Mouse (Mus musculus): ENCODE data around the gene Gtf2e1.

The Gtf2e1 gene

GRCm38 (mm10) chr16:37539611-37540580 lies at the start of gene Gtf2e1, which contains the start of gene Rabl3:
Gene Gtf2e1, minus strand, starts transcription at chr16:37539789.
Gene Rabl3, plus strand, starts transcription at chr16:37539885.
- peak; percentile 100 for DNase-seq (ENCODE audit: low read depth, low spot score)

- DNase-seq (ENCODE audit: low read depth, low spot score), result peak; percentile 71
Observed at GRCm38 (mm10) chr16:37585129-37585563, 45.6 kb upstream of the Gtf2e1 start.

GRCm38 (mm10) chr16:37584218-37585035 lies 44.8 kb upstream of the Gtf2e1 start:
- peak; percentile 93 for DNase-seq (ENCODE audit: low read depth, low spot score)

GRCm38 (mm10) chr16:37583801-37584200 lies 44.2 kb upstream of the Gtf2e1 start:
- DNase-seq (ENCODE audit: low read depth, low spot score), result peak; percentile 68

GRCm38 (mm10) chr16:37583306-37583705 lies 43.7 kb upstream of the Gtf2e1 start:
- DNase-seq (ENCODE audit: low read depth, low spot score), result no peak

GRCm38 (mm10) chr16:37581901-37582300 lies 42.3 kb upstream of the Gtf2e1 start:
- DNase-seq (ENCODE audit: low read depth, low spot score), result no peak

GRCm38 (mm10) chr16:37580651-37581050 lies 41.1 kb upstream of the Gtf2e1 start:
- DNase-seq (ENCODE audit: low read depth, low spot score), result no peak

- no peak for DNase-seq (ENCODE audit: low read depth, low spot score)
Observed at GRCm38 (mm10) chr16:37579994-37580393, 40.4 kb upstream of the Gtf2e1 start, which contains the start of gene Hgd. Gene Hgd, plus strand, starts transcription at chr16:37580153.

GRCm38 (mm10) chr16:37579591-37579990 lies 40.0 kb upstream of the Gtf2e1 start:
- no peak for DNase-seq (ENCODE audit: low read depth, low spot score)

GRCm38 (mm10) chr16:37575325-37575724 lies 35.7 kb upstream of the Gtf2e1 start:
- DNase-seq (ENCODE audit: low read depth, low spot score), result no peak

- DNase-seq (ENCODE audit: low read depth, low spot score), result no peak
Observed at GRCm38 (mm10) chr16:37573061-37573460, 33.5 kb upstream of the Gtf2e1 start.

- DNase-seq (ENCODE audit: low read depth, low spot score), result no peak
Observed at GRCm38 (mm10) chr16:37572117-37572754, 32.6 kb upstream of the Gtf2e1 start.

- DNase-seq (ENCODE audit: low read depth, low spot score), result no peak
Observed at GRCm38 (mm10) chr16:37571554-37571953, 32.0 kb upstream of the Gtf2e1 start.

- DNase-seq (ENCODE audit: low read depth, low spot score), result peak; percentile 59
Observed at GRCm38 (mm10) chr16:37567113-37568050, 27.8 kb upstream of the Gtf2e1 start.

GRCm38 (mm10) chr16:37566107-37566506 lies 26.5 kb upstream of the Gtf2e1 start:
- peak; percentile 72 for DNase-seq (ENCODE audit: low read depth, low spot score)

GRCm38 (mm10) chr16:37565117-37565516 lies 25.5 kb upstream of the Gtf2e1 start:
- no peak for DNase-seq (ENCODE audit: low read depth, low spot score)

GRCm38 (mm10) chr16:37562961-37563360 lies 23.4 kb upstream of the Gtf2e1 start:
- DNase-seq (ENCODE audit: low read depth, low spot score), result peak; percentile 58

GRCm38 (mm10) chr16:37562414-37562813 lies 22.8 kb upstream of the Gtf2e1 start:
- no peak for DNase-seq (ENCODE audit: low read depth, low spot score)

- no peak for DNase-seq (ENCODE audit: low read depth, low spot score)
Observed at GRCm38 (mm10) chr16:37552824-37553223, 13.2 kb upstream of the Gtf2e1 start.

GRCm38 (mm10) chr16:37550981-37551380 lies 11.4 kb upstream of the Gtf2e1 start:
- DNase-seq (ENCODE audit: low read depth, low spot score), result no peak

Data from brain, adult 2 months (tissue).